Mouse (Mus musculus): ENCODE results near the gene Gnaz. TPM values are rescaled to one million over a fixed set of nuclear protein-coding genes. Genes with fewer than 3 reads are reported as not detected.

Gnaz gene
- total RNA-seq, 2 experiments from 2014 or later, result 122 TPM

- DNase-seq (ENCODE audit: low spot score in 2 of 2), result peak; percentile 36 to 42
These were observed 782 bp downstream of the Gnaz start for GRCm38 (mm10) chr10:74967651-74968267.

GRCm38 (mm10) chr10:74969266-74969665, 2.3 kb downstream of the Gnaz start:
- DNase-seq (ENCODE audit: low spot score in 2 of 2), result no peak

GRCm38 (mm10) chr10:74973026-74973425, 6.0 kb downstream of the Gnaz start:
- DNase-seq (ENCODE audit: low spot score in 2 of 2), result no peak

- no peak for DNase-seq (ENCODE audit: low spot score in 2 of 2)
These were observed 8.6 kb downstream of the Gnaz start for GRCm38 (mm10) chr10:74975626-74976025.

GRCm38 (mm10) chr10:74976429-74976828, 9.5 kb downstream of the Gnaz start:
- DNase-seq (ENCODE audit: low spot score in 2 of 2), result no peak

GRCm38 (mm10) chr10:74978056-74978455, 11.1 kb downstream of the Gnaz start:
- no peak for DNase-seq (ENCODE audit: low spot score in 2 of 2)

- DNase-seq (ENCODE audit: low spot score in 2 of 2), result no peak
These were observed 14.2 kb downstream of the Gnaz start for GRCm38 (mm10) chr10:74981159-74981558.

- no peak for DNase-seq (ENCODE audit: low spot score in 2 of 2)
These were observed 16.2 kb downstream of the Gnaz start for GRCm38 (mm10) chr10:74983176-74983575.

- no peak for DNase-seq (ENCODE audit: low spot score in 2 of 2)
These were observed 20.9 kb downstream of the Gnaz start for GRCm38 (mm10) chr10:74987698-74988470.

GRCm38 (mm10) chr10:74989814-74990213, 22.8 kb downstream of the Gnaz start:
- DNase-seq (ENCODE audit: low spot score in 2 of 2), result no peak

GRCm38 (mm10) chr10:74990584-74991322, 23.8 kb downstream of the Gnaz start:
- DNase-seq (ENCODE audit: low spot score in 2 of 2), result no peak

- DNase-seq (ENCODE audit: low spot score in 2 of 2), result no peak
These were observed 27.9 kb downstream of the Gnaz start for GRCm38 (mm10) chr10:74994863-74995262.

- no peak for DNase-seq (ENCODE audit: low spot score in 2 of 2)
These were observed 28.4 kb downstream of the Gnaz start for GRCm38 (mm10) chr10:74995377-74995776.

GRCm38 (mm10) chr10:75001391-75001790, 34.4 kb downstream of the Gnaz start:
- DNase-seq (ENCODE audit: low spot score in 2 of 2), result no peak

- no peak for DNase-seq (ENCODE audit: low spot score in 2 of 2)
These were observed 37.1 kb downstream of the Gnaz start for GRCm38 (mm10) chr10:75004067-75004466.

GRCm38 (mm10) chr10:75006889-75007662, 40.1 kb downstream of the Gnaz start:
- peak in 1 of 2 experiments; percentile 45 for DNase-seq (ENCODE audit: low spot score in 2 of 2)

GRCm38 (mm10) chr10:75010704-75011103, 43.7 kb downstream of the Gnaz start:
- peak; percentile 59 to 67 for DNase-seq (ENCODE audit: low spot score in 2 of 2)

- no peak for DNase-seq (ENCODE audit: low spot score in 2 of 2)
These were observed 48.5 kb downstream of the Gnaz start for GRCm38 (mm10) chr10:75015465-75015864.

- no peak for DNase-seq (ENCODE audit: low spot score in 2 of 2)
These were observed 49.5 kb downstream of the Gnaz start for GRCm38 (mm10) chr10:75016481-75016880.

GRCm38 (mm10) chr10:75020271-75020670, 53.3 kb downstream of the Gnaz start:
- no peak for DNase-seq (ENCODE audit: low spot score in 2 of 2)

- peak; percentile 82 to 83 for DNase-seq (ENCODE audit: low spot score in 2 of 2)
These were observed 54.2 kb downstream of the Gnaz start for GRCm38 (mm10) chr10:75021138-75021537.
